8 mouse cellular contexts compared by ENCODE assay signal in genomic region chr11:16752007-16752348, GRCm38 (mm10). TPM values are rescaled to one million over a fixed set of nuclear protein-coding genes. Genes with fewer than 3 reads are reported as not detected.
DNase-seq lines count a peak whose midpoint lies in the region; ATAC-seq and TF ChIP-seq lines count a peak whose summit lies in the region.

Gene Egfr, plus strand, starts transcription at chr11:16752203.

- intact Hi-C loops in heart, postnatal 14 days (cut with DNase I): loop anchor here (5.0 kb wide), 2 partner anchors 110 to 225 kb away; no protein-coding TSS in a partner anchor

- TF ChIP-seq POLR2A in ES-Bruce4 (IDR thresholded peaks at IDR 0.05; ENCODE audit: insufficient read depth, low read length): no peak
- TF ChIP-seq POLR2A in lung, adult 2 months (IDR thresholded peaks at IDR 0.05; ENCODE audit: borderline replicate concordance, extremely low read depth, low read depth, low read length): peak; percentile 77; the same call in 1 of the 2 replicates

- WGBS in forebrain, embryonic 13.5 days: 1% methylated on average over 20 of the region's 21 CpGs
- WGBS in lung, adult 2 months: 3% methylated on average over 21 of the region's 21 CpGs

- TF ChIP-seq EP300 in ES-Bruce4 (IDR thresholded peaks at IDR 0.05; ENCODE audit: insufficient read depth, low read depth, low read length): no peak

- peak; percentile 20 to 30 for DNase-seq in adrenal gland, postnatal 4 days (ENCODE audit: low spot score in 2 of 2)
- DNase-seq in heart, postnatal 14 days: peak; percentile 67 to 76
- DNase-seq in kidney, postnatal 4 days: peak; percentile 77 to 82
- no peak for DNase-seq in lung, adult 2 months
- DNase-seq in ovary, postnatal 14 days (ENCODE audit: low spot score): peak; percentile 57
- no peak for DNase-seq in spleen, adult 12 weeks (ENCODE audit: low spot score)

- no peaks in the 10 kb centered on the region for H3K4me1 ChIP-seq in ES-Bruce4 (ENCODE audit: control insufficient read depth, insufficient read depth, low read length)
- H3K4me1 ChIP-seq in forebrain, embryonic 13.5 days: peaks cover 15% of the 10 kb centered on the region
- H3K4me1 ChIP-seq in lung, adult 2 months (ENCODE audit: control insufficient read depth, insufficient read depth, low read length): no peaks in the 10 kb centered on the region

- H3K9ac ChIP-seq in ES-Bruce4 (ENCODE audit: low read depth, poor library complexity, severe bottlenecking): peak within 1 kb of the TSS; percentile 65
- H3K9ac ChIP-seq in forebrain, embryonic 13.5 days: peak within 1 kb of the TSS; percentile 57

- no peaks in the 10 kb centered on the region; the same call in 1 of the 2 replicates for H3K9me3 ChIP-seq in ES-Bruce4 (replicated peaks; ENCODE audit: control insufficient read depth, insufficient read depth, low read length, poor library complexity, severe bottlenecking)
- H3K9me3 ChIP-seq in forebrain, embryonic 13.5 days (replicated peaks): no peaks in the 10 kb centered on the region

- H3K4me3 ChIP-seq in ES-Bruce4 (ENCODE audit: low read depth, low read length): peak within 1 kb of the TSS; percentile 74
- peak within 1 kb of the TSS; percentile 54 for H3K4me3 ChIP-seq in forebrain, embryonic 13.5 days
- peak within 1 kb of the TSS; percentile 59 for H3K4me3 ChIP-seq in lung, adult 2 months (replicated peaks; ENCODE audit: extremely low read depth, low read depth, low read length)

- H3K27ac ChIP-seq in ES-Bruce4 (ENCODE audit: insufficient read depth, low read length): no peak within 1 kb of the TSS
- H3K27ac ChIP-seq in forebrain, embryonic 13.5 days: no peak within 1 kb of the TSS

- peak; percentile 91 for ATAC-seq in forebrain, embryonic 13.5 days

- H3K36me3 ChIP-seq in ES-Bruce4 (ENCODE audit: control insufficient read depth, insufficient read depth, low read length, poor library complexity, severe bottlenecking): no peaks in the 10 kb centered on the region
- no peaks in the 10 kb centered on the region for H3K36me3 ChIP-seq in forebrain, embryonic 13.5 days (ENCODE audit: poor library complexity, severe bottlenecking)

- H3K27me3 ChIP-seq in ES-Bruce4 (ENCODE audit: control insufficient read depth, insufficient read depth, low read length, poor library complexity, severe bottlenecking): peaks cover 11% of the 10 kb centered on the region
- H3K27me3 ChIP-seq in forebrain, embryonic 13.5 days: peaks cover 47% of the 10 kb centered on the region

- TF ChIP-seq CTCF in ES-Bruce4 (IDR thresholded peaks at IDR 0.05; ENCODE audit: low read depth, low read length): no peak
- TF ChIP-seq CTCF in lung, adult 2 months (IDR thresholded peaks at IDR 0.05; ENCODE audit: insufficient read depth, low read length): no peak

- peak within 1 kb of the TSS; percentile 96 for H3K4me2 ChIP-seq in forebrain, embryonic 13.5 days

RNA-seq across cellular contexts. Expression of gene Egfr, which starts in this region (rescaled TPM):
- polyA plus RNA-seq in ES-Bruce4 (2011; ENCODE audit: insufficient read depth, insufficient read length, low read depth, missing spikeins): 13.1 and 18.8 TPM in 2 replicates
- 10 to 100 TPM; 18.7 to 21.9 TPM for total RNA-seq in adrenal gland, postnatal 4 days (2021)
- 1.2 and 1.3 TPM in 2 replicates for polyA plus RNA-seq in forebrain, embryonic 13.5 days (2015; fragmentation: Nextera tagmentation; extraction: Ambion mirVana)
- 10 to 100 TPM in 1 of 2 experiments, 1 to 10 TPM in 1; 10.0 to 13.3 TPM for total RNA-seq in heart, postnatal 14 days (2021)
- polyA plus RNA-seq in lung, adult 2 months (2012; rRNA removed): 25.7 and 34.7 TPM in 2 replicates

Comparison
In these comparisons a context has a peak if more than half of its experiments do, and no peak if none do; other contexts are left out.
1. DNase-seq: peak in adrenal gland, postnatal 4 days (2 of 2), heart, postnatal 14 days (2 of 2), kidney, postnatal 4 days (2 of 2) and ovary, postnatal 14 days (single experiment); none in lung, adult 2 months (single experiment) and spleen, adult 12 weeks (single experiment).
2. Peak in every context shown above with its lines, with median percentiles within 50 percentile points of each other: H3K4me3 ChIP-seq.